Mouse (Mus musculus): ENCODE measurements around the gene St6gal1. TPM values are rescaled to one million over a fixed set of nuclear protein-coding genes. Genes with fewer than 3 reads are reported as not detected.

The St6gal1 gene
- polyA plus RNA-seq, 1 experiment = 11.5 TPM

- no peak overlapping the region for H3K4me3 ChIP-seq (replicated peaks; ENCODE audit: insufficient read depth, low read depth, low read length)
- 95% methylated on average over 9 of the region's 9 CpGs for WGBS
- no peak for DNase-seq
- H3K27ac ChIP-seq (ENCODE audit: insufficient read depth, low read length) = no peak overlapping the region
- H3K4me1 ChIP-seq (ENCODE audit: control insufficient read depth, insufficient read depth, low read length) = no peaks in the 10 kb centered on the region; the same call in 1 of the 2 replicates
- no peaks in the 10 kb centered on the region for H3K27me3 ChIP-seq (ENCODE audit: control insufficient read depth, insufficient read depth, low read length)
- TF ChIP-seq POLR2A (IDR thresholded peaks at IDR 0.05; ENCODE audit: borderline replicate concordance, insufficient read depth, low read length) = no peak
- no peak for TF ChIP-seq CTCF (IDR thresholded peaks at IDR 0.05; ENCODE audit: borderline replicate concordance, insufficient read depth, low read depth, low read length)
Observed at GRCm38 (mm10) chr16:23290171-23290570, 65.6 kb downstream of the St6gal1 start.

GRCm38 (mm10) chr16:23291521-23291920, 67.0 kb downstream of the St6gal1 start:
- no peak for TF ChIP-seq POLR2A (IDR thresholded peaks at IDR 0.05; ENCODE audit: borderline replicate concordance, insufficient read depth, low read length)
- no peaks in the 10 kb centered on the region; the same call in 1 of the 2 replicates for H3K4me1 ChIP-seq (ENCODE audit: control insufficient read depth, insufficient read depth, low read length)
- H3K27ac ChIP-seq (ENCODE audit: insufficient read depth, low read length) = no peak overlapping the region
- peak in 1 of 2 experiments; percentile 29 for DNase-seq
- 6% methylated on average over 5 of the region's 5 CpGs for WGBS
- no peak overlapping the region for H3K4me3 ChIP-seq (replicated peaks; ENCODE audit: insufficient read depth, low read depth, low read length)
- no peaks in the 10 kb centered on the region for H3K27me3 ChIP-seq (ENCODE audit: control insufficient read depth, insufficient read depth, low read length)

DNA sequence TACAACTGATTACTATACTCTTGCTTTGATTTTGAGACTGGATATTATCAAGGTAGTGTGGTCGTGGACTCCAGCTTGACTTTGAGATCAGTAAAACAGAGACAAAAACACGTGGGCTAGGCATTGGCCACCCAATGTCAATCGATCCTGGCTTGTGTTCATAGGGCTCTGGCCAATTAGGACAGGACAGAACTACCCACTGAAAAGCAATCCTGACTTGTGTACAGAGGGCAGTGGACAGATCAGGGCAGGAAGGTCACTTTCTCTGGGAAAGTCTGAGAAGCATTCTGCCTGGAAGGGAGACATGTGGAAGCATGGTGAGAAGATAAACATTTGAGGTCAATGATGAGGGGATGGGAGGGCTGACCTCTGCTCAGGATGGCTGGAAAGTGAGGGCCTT, 69.7 kb downstream of the St6gal1 start:
- Histone ChIP-seq H3K27ac (ENCODE audit: insufficient read depth, low read length) (no peak overlapping the region), H3K4me3 (replicated peaks; ENCODE audit: insufficient read depth, low read depth, low read length) (no peak overlapping the region), H3K4me1 (ENCODE audit: control insufficient read depth, insufficient read depth, low read length) (no peaks in the 10 kb centered on the region), H3K27me3 (ENCODE audit: control insufficient read depth, insufficient read depth, low read length) (no peaks in the 10 kb centered on the region)
- TF ChIP-seq CTCF (IDR thresholded peaks at IDR 0.05; ENCODE audit: borderline replicate concordance, insufficient read depth, low read depth, low read length) (no peak), POLR2A (IDR thresholded peaks at IDR 0.05; ENCODE audit: borderline replicate concordance, insufficient read depth, low read length) (no peak)
- no peak for DNase-seq
- WGBS = 91% methylated on average over 3 of the region's 3 CpGs

GRCm38 (mm10) chr16:23294747-23295146, 70.2 kb downstream of the St6gal1 start:
- H3K4me1 ChIP-seq (ENCODE audit: control insufficient read depth, insufficient read depth, low read length) = no peaks in the 10 kb centered on the region
- TF ChIP-seq POLR2A (IDR thresholded peaks at IDR 0.05; ENCODE audit: borderline replicate concordance, insufficient read depth, low read length) (no peak), CTCF (IDR thresholded peaks at IDR 0.05; ENCODE audit: borderline replicate concordance, insufficient read depth, low read depth, low read length) (no peak)
- H3K4me3 ChIP-seq (replicated peaks; ENCODE audit: insufficient read depth, low read depth, low read length) = no peak overlapping the region
- no peak for DNase-seq
- no peak overlapping the region for H3K27ac ChIP-seq (ENCODE audit: insufficient read depth, low read length)
- 96% methylated on average over 6 of the region's 6 CpGs for WGBS
- H3K27me3 ChIP-seq (ENCODE audit: control insufficient read depth, insufficient read depth, low read length) = no peaks in the 10 kb centered on the region

- 77% methylated on average over 5 of the region's 5 CpGs for whole genome bisulfite sequencing
- Histone ChIP-seq H3K4me3 (replicated peaks; ENCODE audit: insufficient read depth, low read depth, low read length) (no peak overlapping the region), H3K27me3 (ENCODE audit: control insufficient read depth, insufficient read depth, low read length) (no peaks in the 10 kb centered on the region), H3K27ac (ENCODE audit: insufficient read depth, low read length) (no peak overlapping the region), H3K4me1 (ENCODE audit: control insufficient read depth, insufficient read depth, low read length) (no peaks in the 10 kb centered on the region)
- no peak for TF ChIP-seq CTCF (IDR thresholded peaks at IDR 0.05; ENCODE audit: borderline replicate concordance, insufficient read depth, low read depth, low read length)
- TF ChIP-seq POLR2A (IDR thresholded peaks at IDR 0.05; ENCODE audit: borderline replicate concordance, insufficient read depth, low read length) = no peak
- no peak for DNase-seq
Observed at GRCm38 (mm10) chr16:23295720-23296119, 71.2 kb downstream of the St6gal1 start.

DNA sequence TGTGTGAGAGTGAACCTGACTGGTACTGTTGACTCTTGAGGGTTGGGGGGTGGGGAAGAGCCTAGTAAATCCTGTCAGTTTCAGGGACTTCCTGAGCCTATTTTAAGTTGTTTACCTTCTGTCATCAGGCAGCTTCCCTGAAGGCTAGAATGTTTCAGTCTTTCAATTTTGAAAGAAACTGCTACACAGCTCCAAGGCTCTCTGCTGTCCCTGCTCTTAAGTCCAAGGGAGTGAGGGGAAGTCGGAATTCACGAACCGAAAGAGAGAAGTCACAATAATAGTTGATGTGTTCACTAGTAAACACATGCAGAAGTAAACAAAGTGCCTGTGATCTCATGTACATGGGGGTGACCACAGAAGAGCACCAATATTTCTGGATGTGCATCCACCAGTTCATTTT, 72.2 kb downstream of the St6gal1 start:
- Histone ChIP-seq H3K4me1 (ENCODE audit: control insufficient read depth, insufficient read depth, low read length) (no peaks in the 10 kb centered on the region), H3K27ac (ENCODE audit: insufficient read depth, low read length) (no peak overlapping the region), H3K4me3 (replicated peaks; ENCODE audit: insufficient read depth, low read depth, low read length) (no peak overlapping the region), H3K27me3 (ENCODE audit: control insufficient read depth, insufficient read depth, low read length) (no peaks in the 10 kb centered on the region)
- 96% methylated on average over 3 of the region's 3 CpGs for WGBS
- TF ChIP-seq POLR2A (IDR thresholded peaks at IDR 0.05; ENCODE audit: borderline replicate concordance, insufficient read depth, low read length) (no peak), CTCF (IDR thresholded peaks at IDR 0.05; ENCODE audit: borderline replicate concordance, insufficient read depth, low read depth, low read length) (no peak)
- DNase-seq = no peak

DNA sequence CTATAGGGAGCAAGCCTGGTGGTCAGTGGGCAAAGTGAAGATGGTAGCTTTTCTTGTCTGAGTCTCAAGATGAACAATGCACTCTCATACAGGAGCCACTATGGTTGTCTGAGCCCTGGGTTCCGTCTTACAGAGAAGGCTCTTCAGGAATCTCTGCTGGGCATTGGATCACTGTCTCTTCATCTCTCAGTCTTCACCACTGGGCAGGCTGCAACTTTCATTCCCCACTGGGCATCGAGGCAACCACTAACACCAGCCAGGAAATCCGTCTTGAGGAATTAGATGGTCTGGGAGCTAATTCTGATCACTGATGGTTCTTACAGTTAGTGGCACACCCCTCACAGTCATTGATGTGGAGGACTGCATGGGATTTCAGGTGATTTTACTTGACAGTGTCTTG, 73.9 kb downstream of the St6gal1 start:
- Histone ChIP-seq H3K4me3 (replicated peaks; ENCODE audit: insufficient read depth, low read depth, low read length) (no peak overlapping the region), H3K4me1 (ENCODE audit: control insufficient read depth, insufficient read depth, low read length) (no peaks in the 10 kb centered on the region), H3K27me3 (ENCODE audit: control insufficient read depth, insufficient read depth, low read length) (no peaks in the 10 kb centered on the region), H3K27ac (ENCODE audit: insufficient read depth, low read length) (no peak overlapping the region)
- 81% methylated on average over 3 of the region's 3 CpGs for WGBS
- TF ChIP-seq CTCF (IDR thresholded peaks at IDR 0.05; ENCODE audit: borderline replicate concordance, insufficient read depth, low read depth, low read length) = no peak
- TF ChIP-seq POLR2A (IDR thresholded peaks at IDR 0.05; ENCODE audit: borderline replicate concordance, insufficient read depth, low read length) = no peak
- no peak for DNase-seq

- 99% methylated on average over 3 of the region's 3 CpGs for WGBS
- no peaks in the 10 kb centered on the region for H3K27me3 ChIP-seq (ENCODE audit: control insufficient read depth, insufficient read depth, low read length)
Observed at GRCm38 (mm10) chr16:23298911-23299310, 74.4 kb downstream of the St6gal1 start.

More at GRCm38 (mm10) chr16:23298911-23299310, 74.4 kb downstream of the St6gal1 start:
- TF ChIP-seq POLR2A (IDR thresholded peaks at IDR 0.05; ENCODE audit: borderline replicate concordance, insufficient read depth, low read length) (no peak), CTCF (IDR thresholded peaks at IDR 0.05; ENCODE audit: borderline replicate concordance, insufficient read depth, low read depth, low read length) (no peak)
- no peak overlapping the region for H3K4me3 ChIP-seq (replicated peaks; ENCODE audit: insufficient read depth, low read depth, low read length)
- H3K4me1 ChIP-seq (ENCODE audit: control insufficient read depth, insufficient read depth, low read length) = no peaks in the 10 kb centered on the region
- H3K27ac ChIP-seq (ENCODE audit: insufficient read depth, low read length) = no peak overlapping the region
- no peak for DNase-seq
